ENCODE assay signal across 7 mouse cellular contexts in genomic region chr17:30280323-30281118, GRCm38 (mm10).
DNase-seq lines count a peak whose midpoint lies in the region; ATAC-seq and TF ChIP-seq lines count a peak whose summit lies in the region.

No protein-coding gene starts in this region.

- H3K9ac ChIP-seq in intestine, embryonic 15.5 days = no peak overlapping the region
- H3K9ac ChIP-seq in midbrain, embryonic 14.5 days (replicated peaks; ENCODE audit: low read length) = no peak overlapping the region

- no peak overlapping the region for H3K27ac ChIP-seq in intestine, embryonic 15.5 days
- 0 out of 2 replicates have a peak overlapping the region, but pooled peaks have one; percentile 37 for H3K27ac ChIP-seq in midbrain, embryonic 14.5 days (replicated peaks; ENCODE audit: low read depth, low read length)

- no peak overlapping the region for H3K4me2 ChIP-seq in intestine, embryonic 15.5 days (replicated peaks)
- no peak overlapping the region for H3K4me2 ChIP-seq in midbrain, embryonic 14.5 days (ENCODE audit: low read length)

- no peak for TF ChIP-seq CTCF in lung, adult 2 months (IDR thresholded peaks at IDR 0.05; ENCODE audit: insufficient read depth, low read length)

- H3K27me3 ChIP-seq in intestine, embryonic 15.5 days (replicated peaks) = no peaks in the 10 kb centered on the region
- no peaks in the 10 kb centered on the region for H3K27me3 ChIP-seq in midbrain, embryonic 14.5 days (ENCODE audit: control insufficient read depth, insufficient read depth, low read length)

- peak; percentile 51 for DNase-seq in lung, postnatal 10 days
- DNase-seq in lung, adult 2 months = no peak
- DNase-seq in c-Kit-positive CD71-positive TER-119-positive erythroid progenitor cells, embryonic 14.5 days (ENCODE audit: low spot score) = peak; percentile 58
- DNase-seq in midbrain, embryonic 14.5 days = no peak
- no peak for DNase-seq in adipocyte (ENCODE audit: low spot score)
- DNase-seq in cerebellum, adult 9-11 months = no peak

- no peak for TF ChIP-seq POLR2A in lung, adult 2 months (IDR thresholded peaks at IDR 0.05; ENCODE audit: borderline replicate concordance, extremely low read depth, low read depth, low read length)

- H3K36me3 ChIP-seq in intestine, embryonic 15.5 days = no peaks in the 10 kb centered on the region
- H3K36me3 ChIP-seq in midbrain, embryonic 14.5 days (ENCODE audit: control insufficient read depth, insufficient read depth, low read length) = no peaks in the 10 kb centered on the region

- 58% methylated on average over 7 of the region's 7 CpGs for WGBS in lung, adult 2 months
- 51% methylated on average over 7 of the region's 7 CpGs for WGBS in intestine, embryonic 15.5 days
- 40% methylated on average over 7 of the region's 7 CpGs for WGBS in midbrain, embryonic 14.5 days

- H3K9me3 ChIP-seq in intestine, embryonic 15.5 days = no peaks in the 10 kb centered on the region
- H3K9me3 ChIP-seq in midbrain, embryonic 14.5 days (ENCODE audit: control insufficient read depth, low read length) = no peaks in the 10 kb centered on the region

- no peaks in the 10 kb centered on the region for H3K4me1 ChIP-seq in lung, adult 2 months (ENCODE audit: control insufficient read depth, insufficient read depth, low read length)
- H3K4me1 ChIP-seq in intestine, embryonic 15.5 days (replicated peaks) = 0 out of 2 replicates have a peak, but pooled peaks cover 6% of the 10 kb centered on the region
- H3K4me1 ChIP-seq in midbrain, embryonic 14.5 days (ENCODE audit: control insufficient read depth, insufficient read depth, low read length) = peaks cover 33% of the 10 kb centered on the region

- no peak overlapping the region for H3K4me3 ChIP-seq in lung, adult 2 months (replicated peaks; ENCODE audit: extremely low read depth, low read depth, low read length)
- H3K4me3 ChIP-seq in intestine, embryonic 15.5 days (replicated peaks) = no peak overlapping the region
- H3K4me3 ChIP-seq in midbrain, embryonic 14.5 days (replicated peaks; ENCODE audit: low read depth, low read length) = no peak overlapping the region

- ATAC-seq in intestine, embryonic 15.5 days = 0 out of 2 replicates have a peak, but pooled peaks have one; percentile 63
- no peak for ATAC-seq in midbrain, embryonic 14.5 days (ENCODE audit: low FRiP score, low TSS enrichment)

Comparison
In these comparisons a context has a peak if more than half of its experiments do, and no peak if none do; other contexts are left out.
1. DNase-seq: peak in lung, postnatal 10 days (single experiment) and c-Kit-positive CD71-positive TER-119-positive erythroid progenitor cells, embryonic 14.5 days (single experiment); none in lung, adult 2 months (single experiment), midbrain, embryonic 14.5 days (single experiment), adipocyte (single experiment) and cerebellum, adult 9-11 months (single experiment).